Mouse (Mus musculus): Measurements from ENCODE around the gene Gm17617.
"Not testable (repeated sequence)": the region's sequence is repeated elsewhere in the genome, so short reads cannot be mapped to it uniquely, and the experiment has no call there.

The Gm17617 gene

DNA sequence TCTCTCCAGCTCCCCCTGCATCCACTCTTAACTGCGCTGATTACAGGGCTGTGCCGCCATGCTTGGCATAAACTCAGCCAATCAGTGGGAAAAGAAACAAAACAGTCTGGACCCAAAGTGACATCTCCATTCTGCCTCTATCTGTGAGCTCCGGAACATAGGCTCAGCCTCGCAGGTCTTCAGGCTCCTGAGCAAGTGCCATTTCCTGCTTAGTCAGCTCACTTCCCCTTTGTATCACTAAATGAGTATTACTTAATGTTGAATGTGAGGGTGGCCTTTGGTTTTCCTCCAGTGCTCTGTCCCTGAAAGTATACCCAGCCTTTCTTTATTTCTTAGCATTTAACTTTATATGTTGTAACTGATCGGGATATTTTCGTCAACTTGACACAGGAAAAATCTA lies 8.4 kb downstream of the Gm17617 start:
- no peak for DNase-seq

DNA sequence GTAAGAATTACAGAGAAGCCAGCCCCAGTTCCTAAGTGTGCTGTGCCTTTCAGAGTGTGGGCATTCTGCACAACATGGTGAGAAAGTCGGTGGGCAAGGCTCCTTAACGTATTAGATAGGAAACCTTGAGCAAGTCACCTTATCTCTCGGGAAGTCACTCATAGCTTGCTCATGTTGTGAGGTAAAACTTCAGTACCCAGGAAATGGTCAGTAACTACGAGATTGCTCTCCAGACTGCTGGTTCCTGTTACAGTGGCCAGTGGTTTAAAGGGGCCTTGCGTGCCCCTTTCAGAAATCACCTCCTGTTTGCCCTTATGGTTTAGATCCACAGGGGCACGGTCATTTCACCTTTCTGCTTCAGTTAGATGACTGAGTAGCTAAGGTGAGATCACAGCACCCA lies 19.0 kb downstream of the Gm17617 start:
- DNase-seq, result no peak

DNA sequence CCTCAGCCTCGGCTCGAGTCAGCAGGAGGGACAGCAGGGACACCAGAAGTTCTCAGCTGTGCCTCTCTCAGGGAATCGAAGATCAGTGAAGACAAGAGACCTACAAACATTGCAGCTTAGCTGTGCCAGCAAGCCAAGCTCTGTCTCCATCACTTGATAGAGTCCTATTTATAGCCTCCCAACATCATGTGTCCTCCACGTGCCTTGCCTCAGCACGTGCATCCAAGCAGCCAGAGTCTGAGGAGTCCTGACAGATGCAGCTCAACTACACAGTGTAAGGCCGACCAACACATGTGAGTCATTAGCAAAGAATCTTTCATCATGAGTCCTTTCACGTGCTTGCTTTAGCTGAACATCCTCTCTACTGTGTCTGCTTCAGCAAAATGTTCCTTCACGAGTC lies 25.7 kb downstream of the Gm17617 start:
- DNase-seq, result peak in 1 of 2 experiments; percentile 28

DNA sequence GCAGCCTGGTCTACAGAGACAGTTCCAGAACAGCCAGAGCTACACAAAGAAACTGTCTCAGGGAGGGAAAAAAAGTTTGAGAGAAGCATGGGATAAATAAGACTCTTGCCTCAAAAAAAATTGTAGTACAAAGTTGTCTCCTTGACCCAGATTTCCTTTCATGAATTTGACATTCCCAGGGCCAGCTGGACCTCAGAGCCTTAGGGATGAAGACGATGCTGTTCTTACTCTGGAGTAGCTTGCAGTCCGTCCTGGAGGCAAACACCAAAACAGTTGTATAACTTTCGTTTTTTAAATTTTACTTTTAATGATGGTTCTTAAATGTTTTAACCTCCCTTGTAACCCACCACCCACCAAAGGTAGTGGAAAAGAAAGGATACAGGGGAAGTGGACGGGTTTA lies 26.2 kb downstream of the Gm17617 start:
- no peak for DNase-seq

DNA sequence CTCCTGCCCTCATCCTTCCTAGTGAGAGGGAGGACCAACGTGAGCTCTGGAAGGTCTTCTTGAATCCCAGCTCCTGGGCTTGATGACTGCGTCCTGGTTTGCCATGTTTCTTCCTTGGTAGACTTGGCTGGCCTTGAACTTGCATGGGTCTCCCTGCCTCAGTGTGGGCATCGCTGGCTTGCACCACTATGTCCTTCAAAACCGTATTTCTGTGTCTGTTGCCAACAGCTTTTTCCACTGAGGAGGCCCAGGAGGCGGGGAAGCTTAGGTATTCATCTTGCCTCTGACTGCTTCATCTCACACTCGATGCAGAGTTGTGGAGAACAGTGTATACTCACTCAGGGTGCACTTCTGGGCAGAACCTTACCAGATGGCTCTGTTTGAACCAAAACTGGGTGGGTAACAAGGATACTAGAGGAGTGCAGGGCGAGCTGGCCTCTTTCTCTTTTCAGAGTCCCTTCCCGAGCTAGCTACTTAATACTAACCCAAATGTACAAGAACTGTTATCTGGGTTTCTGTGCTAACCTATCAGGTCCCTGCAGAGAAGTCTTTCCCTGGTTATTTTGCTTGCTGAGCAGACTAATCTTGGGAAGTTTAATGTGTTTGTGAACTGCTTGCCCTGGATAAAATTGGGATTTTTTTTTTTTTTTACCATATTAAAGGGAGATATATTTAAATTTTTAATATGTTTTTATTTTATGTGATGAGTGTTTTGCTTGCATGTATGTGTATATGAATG lies 27.2 kb downstream of the Gm17617 start:
- DNase-seq, result no peak

DNA sequence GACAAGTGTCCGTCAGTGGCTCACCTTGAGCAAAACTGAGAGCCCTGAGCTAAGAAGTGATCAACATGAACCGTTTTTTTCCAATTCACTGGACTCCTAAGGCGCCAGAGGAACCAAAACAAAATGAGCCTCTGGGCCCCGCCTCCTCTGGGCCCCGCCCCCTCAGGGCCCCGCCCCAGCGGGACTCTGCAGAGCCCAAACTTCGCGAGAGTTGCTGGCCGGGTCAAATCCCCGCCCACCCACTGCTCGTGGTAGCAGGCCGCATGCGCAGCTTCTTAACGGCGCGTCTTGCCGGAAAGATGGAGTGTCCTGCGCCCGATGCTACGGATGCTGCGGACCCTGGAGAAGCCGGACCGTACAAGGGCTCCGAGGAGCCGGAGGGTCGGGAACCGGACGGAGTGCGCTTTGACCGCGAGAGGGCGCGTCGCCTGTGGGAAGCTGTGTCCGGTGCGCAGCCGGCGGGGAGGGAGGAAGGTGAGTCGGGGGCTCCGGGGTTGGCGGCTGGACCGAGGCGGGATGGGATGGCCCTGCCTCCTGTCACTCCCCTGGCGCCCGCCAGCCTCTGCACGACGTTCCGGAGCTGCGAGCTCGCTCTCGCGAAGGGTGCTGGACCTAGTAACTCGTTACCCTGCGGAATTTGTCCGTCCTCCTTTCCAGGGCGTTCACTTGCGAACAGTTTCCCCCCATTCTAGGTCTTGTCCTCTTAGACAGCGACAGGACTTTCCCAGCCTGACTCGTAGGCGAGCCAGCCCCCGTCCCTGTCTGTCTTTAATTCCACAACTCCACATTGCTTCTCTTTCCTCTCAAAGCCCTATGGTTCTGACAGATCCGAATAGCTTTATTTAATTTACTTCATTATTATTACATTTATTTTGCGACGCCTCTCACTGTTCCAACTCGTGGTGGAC lies 28.0 kb downstream of the Gm17617 start, which contains the start of gene Zfp346:
Gene Zfp346 (plus strand): TSS at position 267 of the 908 bp plus-strand sequence.
- DNase-seq, result peak; percentile 98 to 99

DNA sequence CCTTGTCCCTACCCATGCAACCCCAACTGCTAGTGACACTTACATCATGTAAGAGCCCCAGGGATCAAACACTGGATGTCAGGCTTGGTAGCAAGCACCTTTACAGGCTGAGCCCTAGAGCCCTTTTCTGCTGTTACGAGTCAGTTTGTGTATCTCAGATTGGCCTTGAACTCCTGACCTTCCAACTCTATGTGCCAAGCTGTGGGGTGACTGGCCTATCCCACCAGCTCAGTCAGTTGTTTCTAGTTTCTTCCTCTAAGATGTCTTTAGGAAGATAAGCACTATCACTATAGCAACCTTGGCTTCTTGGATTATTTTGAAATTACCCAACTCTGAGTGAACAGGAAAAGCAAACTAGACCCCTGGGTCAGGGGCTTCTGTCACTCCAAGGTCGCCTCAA lies 30.0 kb downstream of the Gm17617 start:
- DNase-seq, result no peak

DNA sequence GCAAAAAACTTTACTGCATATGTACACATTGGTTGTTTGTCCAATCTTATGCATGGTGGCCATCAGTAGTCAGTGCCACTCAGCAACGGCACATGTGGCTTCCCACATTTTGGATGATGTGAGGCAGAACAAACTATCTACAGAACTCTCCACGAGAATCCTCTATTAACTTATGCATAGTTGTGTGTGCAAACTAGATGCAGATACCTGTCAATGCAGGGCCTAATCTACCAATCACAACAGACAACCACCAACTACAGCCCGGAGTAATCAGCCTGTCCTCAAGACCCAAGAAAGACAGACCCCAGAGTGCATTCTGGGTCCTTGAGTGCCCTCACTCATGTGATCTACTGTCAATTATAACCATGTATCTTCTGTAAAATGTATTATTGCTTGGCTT lies 31.0 kb downstream of the Gm17617 start:
- no peak for DNase-seq

DNA sequence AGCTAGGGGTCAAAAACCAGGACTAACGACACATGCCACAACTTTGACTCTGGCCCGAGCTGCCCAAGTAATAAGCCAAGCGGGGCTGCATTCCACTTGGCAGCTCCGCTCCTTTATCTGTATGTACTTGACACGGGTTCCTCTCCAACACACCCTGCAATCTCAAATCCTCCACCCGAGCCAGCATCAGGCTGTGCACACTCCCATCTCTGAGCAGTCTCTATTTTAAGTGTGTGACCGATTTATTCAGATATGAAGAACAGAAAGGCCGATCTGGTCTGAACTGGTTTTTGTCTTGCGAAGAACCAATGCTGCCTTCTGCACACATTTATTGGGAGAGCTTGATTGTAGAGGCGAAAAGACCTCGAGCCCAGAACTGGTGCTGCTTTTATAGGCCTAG lies 31.7 kb downstream of the Gm17617 start:
- DNase-seq, result no peak

DNA sequence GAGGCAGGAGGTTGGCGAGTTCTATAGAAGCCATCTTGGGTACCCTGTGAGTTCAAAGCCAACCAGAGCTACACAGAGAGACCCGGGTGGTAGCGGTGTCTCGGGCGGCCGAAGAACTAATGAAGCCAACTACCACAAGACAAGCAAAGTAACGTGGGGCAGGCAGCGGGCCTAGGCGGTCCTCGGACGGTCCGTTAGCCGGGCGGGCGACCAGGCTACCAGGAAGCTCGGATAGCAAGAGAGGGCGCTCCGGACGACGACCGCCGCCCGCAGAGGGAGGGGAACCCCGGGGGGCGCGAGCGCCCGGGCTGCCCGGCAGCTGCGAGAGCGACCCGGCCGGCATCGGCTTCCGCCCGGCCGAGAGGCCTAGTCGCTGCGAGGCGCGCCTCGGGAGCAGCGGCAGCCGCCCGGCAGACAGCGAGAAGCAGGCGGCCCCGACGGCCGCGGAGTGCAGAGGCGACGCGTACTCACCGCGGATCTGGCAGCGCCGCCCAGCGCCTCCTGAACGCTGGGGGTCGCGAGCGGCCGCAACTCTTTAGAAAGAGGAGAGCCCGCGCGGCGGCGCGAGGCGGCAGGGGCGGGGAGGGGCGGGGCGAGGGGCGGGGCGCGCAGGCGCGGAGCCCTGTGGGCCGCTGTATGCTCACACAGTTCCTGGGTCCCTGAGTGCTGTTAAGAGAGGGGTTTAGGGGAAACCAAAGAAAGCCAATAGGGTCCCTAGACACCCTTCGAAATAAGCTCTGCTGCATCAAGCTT lies 33.4 kb downstream of the Gm17617 start, which contains the start of gene Uimc1:
Gene Uimc1 (minus strand): TSS at position 575 of the 753 bp plus-strand sequence.
- peak; percentile 87 to 93 for DNase-seq

DNA sequence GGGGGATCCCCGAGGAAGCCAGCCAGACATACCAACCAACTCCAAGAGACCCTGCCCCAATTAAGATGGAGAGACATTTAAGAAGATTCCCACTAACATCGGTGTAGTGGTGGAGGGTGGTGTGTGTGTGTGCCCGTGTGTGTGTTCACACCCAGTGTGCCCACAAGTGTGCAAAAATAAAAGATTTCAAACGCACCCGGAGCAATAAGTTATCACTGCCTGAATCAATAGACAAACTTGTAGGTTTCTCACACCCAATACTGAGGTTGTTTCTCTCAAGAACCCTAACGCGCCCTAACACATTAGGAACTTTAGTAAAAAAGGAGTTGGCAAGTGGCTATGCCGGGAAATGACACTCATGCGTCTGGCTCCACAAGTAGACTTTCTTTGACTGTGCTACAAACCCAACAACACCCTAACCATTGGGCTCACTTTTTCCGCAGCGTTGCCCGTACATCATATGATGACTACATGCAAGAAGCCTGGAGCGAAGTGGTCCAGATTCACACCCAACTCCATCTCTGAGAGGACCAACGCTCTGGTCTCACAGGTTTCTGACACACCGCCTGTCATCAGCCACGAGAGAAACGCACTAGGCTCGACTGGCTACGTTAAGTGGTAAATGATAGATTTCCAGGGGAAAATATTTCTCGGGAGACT lies 34.2 kb downstream of the Gm17617 start:
- peak in 1 of 2 experiments; percentile 29 for DNase-seq

DNA sequence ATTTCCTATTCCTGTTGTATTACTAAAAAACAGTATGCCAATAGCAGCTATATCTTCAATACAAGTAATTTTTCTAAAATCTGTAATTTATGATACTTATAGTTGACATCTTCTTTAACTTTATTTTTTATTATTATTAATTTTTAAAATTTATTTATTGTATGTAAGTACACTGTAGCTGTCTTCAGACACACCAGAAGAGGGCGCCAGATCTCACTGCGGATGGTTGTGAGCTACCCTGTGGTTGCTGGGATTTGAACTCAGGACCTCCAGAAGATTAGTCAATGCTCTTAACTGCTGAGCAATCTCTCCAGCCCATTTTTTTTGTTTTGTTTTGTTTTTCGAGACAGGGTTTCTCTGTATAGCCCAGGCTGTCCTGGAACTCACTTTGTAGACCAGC lies 35.5 kb downstream of the Gm17617 start:
- DNase-seq, result not testable (repeated sequence)

DNA sequence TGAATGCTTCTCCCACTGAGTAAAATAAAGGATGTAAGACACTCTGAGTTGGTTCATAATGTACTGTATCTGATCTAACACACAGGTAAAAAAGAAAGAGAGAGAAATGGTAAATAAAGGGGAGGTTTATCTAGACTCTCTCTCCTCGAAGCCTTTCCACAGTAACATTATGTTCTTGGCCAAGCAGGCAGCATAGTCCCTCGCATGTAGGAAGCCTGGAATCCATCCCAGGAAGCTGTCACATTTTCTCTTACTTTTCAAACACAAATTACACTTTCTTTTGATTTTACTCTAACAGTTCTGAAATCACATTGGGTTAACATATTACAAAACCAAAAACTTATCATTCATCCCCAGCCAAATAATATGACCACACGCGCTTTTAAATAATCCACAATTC lies 40.8 kb downstream of the Gm17617 start:
- DNase-seq, result no peak
